Mouse (Mus musculus): Measurements from ENCODE around the gene Dennd4a. TPM values are rescaled to one million over a fixed set of nuclear protein-coding genes. Genes with fewer than 3 reads are reported as not detected.
"Not testable (repeated sequence)": the region's sequence is repeated elsewhere in the genome, so short reads cannot be mapped to it uniquely, and the experiment has no call there.

Gene Dennd4a
- total RNA-seq, 2 experiments from 2014 or later = 37.1 to 37.5 TPM

- DNase-seq = no peak
- intact Hi-C loops (cut with DNase I) = no loop called here
These were observed 1.3 kb upstream of the Dennd4a start for GRCm38 (mm10) chr9:64809851-64810250.

- intact Hi-C loops (cut with DNase I) = no loop called here
- DNase-seq = peak; percentile 63
These were observed 666 bp downstream of the Dennd4a start for GRCm38 (mm10) chr9:64811538-64812474.

GRCm38 (mm10) chr9:64812475-64812860 lies 1.3 kb downstream of the Dennd4a start:
- no peak for DNase-seq
- intact Hi-C loops (cut with DNase I) = no loop called here

GRCm38 (mm10) chr9:64814273-64814672 lies 3.1 kb downstream of the Dennd4a start:
- intact Hi-C loops (cut with DNase I) = no loop called here
- DNase-seq = no peak

- intact Hi-C loops (cut with DNase I) = not testable (repeated sequence)
These were observed 8.5 kb downstream of the Dennd4a start for GRCm38 (mm10) chr9:64819686-64820085.

GRCm38 (mm10) chr9:64820086-64820795 lies 9.1 kb downstream of the Dennd4a start:
- intact Hi-C loops (cut with DNase I) = no loop called here
- no peak for DNase-seq

More at GRCm38 (mm10) chr9:64819686-64820085, 8.5 kb downstream of the Dennd4a start:
- not testable (repeated sequence) for DNase-seq

GRCm38 (mm10) chr9:64822235-64822634 lies 11.1 kb downstream of the Dennd4a start:
- no peak for DNase-seq
- intact Hi-C loops (cut with DNase I) = no loop called here

- DNase-seq = no peak
- intact Hi-C loops (cut with DNase I) = no loop called here
These were observed 13.4 kb downstream of the Dennd4a start for GRCm38 (mm10) chr9:64824389-64825008.

GRCm38 (mm10) chr9:64830092-64830618 lies 19.0 kb downstream of the Dennd4a start:
- DNase-seq = no peak
- intact Hi-C loops (cut with DNase I) = no loop called here

GRCm38 (mm10) chr9:64830641-64831040 lies 19.5 kb downstream of the Dennd4a start:
- intact Hi-C loops (cut with DNase I) = no loop called here

GRCm38 (mm10) chr9:64831760-64832159 lies 20.6 kb downstream of the Dennd4a start:
- intact Hi-C loops (cut with DNase I) = no loop called here
- no peak for DNase-seq

More at GRCm38 (mm10) chr9:64830641-64831040, 19.5 kb downstream of the Dennd4a start:
- DNase-seq = no peak

GRCm38 (mm10) chr9:64834418-64834817 lies 23.3 kb downstream of the Dennd4a start:
- DNase-seq = no peak
- intact Hi-C loops (cut with DNase I) = no loop called here

- intact Hi-C loops (cut with DNase I) = no loop called here
- no peak for DNase-seq
These were observed 34.2 kb downstream of the Dennd4a start for GRCm38 (mm10) chr9:64845355-64845754.

- no peak for DNase-seq
- intact Hi-C loops (cut with DNase I) = no loop called here
These were observed 38.4 kb downstream of the Dennd4a start for GRCm38 (mm10) chr9:64849548-64849947.

GRCm38 (mm10) chr9:64860083-64860482 lies 48.9 kb downstream of the Dennd4a start:
- DNase-seq = no peak
- intact Hi-C loops (cut with DNase I) = no loop called here

GRCm38 (mm10) chr9:64862687-64863086 lies 51.5 kb downstream of the Dennd4a start:
- intact Hi-C loops (cut with DNase I) = no loop called here
- no peak for DNase-seq

GRCm38 (mm10) chr9:64886008-64886407 lies 74.9 kb downstream of the Dennd4a start:
- DNase-seq = no peak
- intact Hi-C loops (cut with DNase I) = no loop called here

- intact Hi-C loops (cut with DNase I) = no loop called here
These were observed 85.5 kb downstream of the Dennd4a start for GRCm38 (mm10) chr9:64896605-64897004.

GRCm38 (mm10) chr9:64902866-64903265 lies 91.7 kb downstream of the Dennd4a start:
- intact Hi-C loops (cut with DNase I) = no loop called here
- DNase-seq = no peak

More at GRCm38 (mm10) chr9:64896605-64897004, 85.5 kb downstream of the Dennd4a start:
- no peak for DNase-seq

GRCm38 (mm10) chr9:64903386-64903785 lies 92.2 kb downstream of the Dennd4a start:
- DNase-seq = peak; percentile 80
- intact Hi-C loops (cut with DNase I) = no loop called here
